Mouse (Mus musculus) MEL (cell line): ENCODE data around the gene Scaf4. TPM values are rescaled to one million over a fixed set of nuclear protein-coding genes. Genes with fewer than 3 reads are reported as not detected.
"Not testable (repeated sequence)": the region's sequence is repeated elsewhere in the genome, so short reads cannot be mapped to it uniquely, and the experiment has no call there.

Experiments
- DNase-seq: peaks from one replicate; pipeline ENCODE4 v3.0.0; 2011; ENCODE audit warnings: low read depth, low spot score
- H3K27ac ChIP-seq: 2 replicates; pipeline ENCODE4 v1.5.1; 2012; ENCODE audit warnings: low read depth, mild to moderate bottlenecking, control low read depth, low read length, moderate library complexity; ENCODE audit not compliant: control insufficient read depth
- H3K27me3 ChIP-seq, 2 experiments: fragments of 150-350 bp in 1 of 2; sonication (generic) in 1 of 2; 2 replicates each; pipeline ENCODE4 v1.6.1; 2012; ENCODE audit warnings: low read length in 2 of 2, mild to moderate bottlenecking in 2 of 2, improper control_type of control experiment in 1 of 2, moderate library complexity in 1 of 2; ENCODE audit not compliant: insufficient read depth in 2 of 2, control insufficient read depth in 1 of 2
- H3K36me3 ChIP-seq, 2 experiments: 2 replicates each; pipeline ENCODE4 v1.6.1; 2012 to 2014; ENCODE audit warnings: low read length in 2 of 2, improper control_type of control experiment in 1 of 2, inconsistent platforms in 1 of 2, mild to moderate bottlenecking in 1 of 2; ENCODE audit not compliant: insufficient read depth in 2 of 2, control insufficient read depth in 1 of 2
- H3K4me1 ChIP-seq, 2 experiments: fragments of 150-350 bp in 1 of 2; sonication (generic) in 1 of 2; 2 replicates each; pipeline ENCODE4 v1.6.1; 2012; ENCODE audit warnings: low read length in 2 of 2, improper control_type of control experiment in 1 of 2, mild to moderate bottlenecking in 1 of 2; ENCODE audit not compliant: insufficient read depth in 2 of 2, control insufficient read depth in 1 of 2
- H3K4me3 ChIP-seq, 2 experiments: fragments of 150-350 bp in 1 of 2; sonication (generic) in 1 of 2; 2 replicates each; pipeline ENCODE4 v1.5.1; 2012; ENCODE audit warnings: low read depth in 2 of 2, low read length in 2 of 2, mild to moderate bottlenecking in 2 of 2, moderate library complexity in 2 of 2, control low read depth in 1 of 2, improper control_type of control experiment in 1 of 2; ENCODE audit not compliant: control insufficient read depth in 1 of 2, insufficient read depth in 1 of 2
- H3K79me2 ChIP-seq: 2 replicates; pipeline ENCODE4 v1.6.1; 2012; ENCODE audit warnings: mild to moderate bottlenecking, low read length, moderate library complexity; ENCODE audit not compliant: control insufficient read depth, poor library complexity, insufficient read depth
- H3K9ac ChIP-seq: 2 replicates; pipeline ENCODE4 v1.6.1; 2012; ENCODE audit warnings: low read depth, mild to moderate bottlenecking, control low read depth, low read length, moderate library complexity; ENCODE audit not compliant: control insufficient read depth, poor library complexity, severe bottlenecking
- H3K9me3 ChIP-seq: fragments of 150-350 bp; sonication (generic); replicated peaks from 2 replicates; pipeline ENCODE4 v1.6.1; 2012; ENCODE audit warnings: mild to moderate bottlenecking, low read length, improper control_type of control experiment, moderate library complexity; ENCODE audit not compliant: insufficient read depth
- CHD2 ChIP-seq: IDR thresholded peaks from 2 replicates; pipeline ENCODE4 v1.6.1; 2011; ENCODE audit warnings: low read length, improper control_type of control experiment
- CTCF ChIP-seq, 3 experiments: IDR thresholded peaks in 2 of 3; conservative IDR thresholded peaks in 1 of 3; 2 replicates each; pipeline ENCODE4 v1.5.1; 2011 to 2012; ENCODE audit warnings: low read length in 3 of 3, low read depth in 2 of 3, mild to moderate bottlenecking in 2 of 3, improper control_type of control experiment in 1 of 3, inconsistent platforms in 1 of 3, mixed read lengths in 1 of 3, moderate library complexity in 1 of 3; ENCODE audit not compliant: control insufficient read depth in 1 of 3, insufficient read depth in 1 of 3, poor library complexity in 1 of 3, severe bottlenecking in 1 of 3
- ELF1 ChIP-seq: IDR thresholded peaks from 2 replicates; pipeline ENCODE4 v1.6.1; 2014; ENCODE audit warnings: low read depth, mild to moderate bottlenecking, inconsistent platforms, low read length, improper control_type of control experiment, moderate library complexity
- ETS1 ChIP-seq: IDR thresholded peaks from 2 replicates; pipeline ENCODE4 v1.6.1; 2012; ENCODE audit warnings: low read depth, mild to moderate bottlenecking, inconsistent platforms, low read length, improper control_type of control experiment, moderate library complexity
- HCFC1 ChIP-seq: IDR thresholded peaks from 2 replicates; pipeline ENCODE4 v1.6.1; 2012; ENCODE audit warnings: low read depth, mild to moderate bottlenecking, inconsistent platforms, low read length, improper control_type of control experiment, moderate library complexity
- KAT2A ChIP-seq: conservative IDR thresholded peaks from 2 replicates; pipeline ENCODE4 v1.6.1; 2012; ENCODE audit warnings: low read depth, low read length, improper control_type of control experiment, inconsistent platforms
- MAX ChIP-seq: IDR thresholded peaks from 2 replicates; pipeline ENCODE4 v1.6.1; 2011; ENCODE audit warnings: low read length, improper control_type of control experiment
- MAZ ChIP-seq: IDR thresholded peaks from 2 replicates; pipeline ENCODE4 v1.6.1; 2012; ENCODE audit warnings: low read depth, mild to moderate bottlenecking, inconsistent platforms, low read length, improper control_type of control experiment
- MEF2A ChIP-seq: IDR thresholded peaks from 2 replicates; pipeline ENCODE4 v1.6.1; 2014; ENCODE audit warnings: low read depth, mild to moderate bottlenecking, inconsistent platforms, low read length, improper control_type of control experiment; ENCODE audit not compliant: poor library complexity, insufficient replicate concordance, severe bottlenecking; ENCODE audit errors: extremely low read depth
- MYC ChIP-seq: IDR thresholded peaks from 2 replicates; pipeline ENCODE4 v1.6.1; 2011; ENCODE audit warnings: low read depth, mild to moderate bottlenecking, low read length, improper control_type of control experiment, moderate library complexity
- NELFE ChIP-seq: IDR thresholded peaks from 2 replicates; pipeline ENCODE4 v1.6.1; 2011; ENCODE audit warnings: low read depth, low read length, improper control_type of control experiment
- POLR2A ChIP-seq, 2 experiments: IDR thresholded peaks; 2 replicates each; pipeline ENCODE4 v1.6.1; 2011 to 2012; ENCODE audit warnings: low read length in 2 of 2, mild to moderate bottlenecking in 2 of 2, control low read depth in 1 of 2, improper control_type of control experiment in 1 of 2, low read depth in 1 of 2, moderate library complexity in 1 of 2; ENCODE audit not compliant: control insufficient read depth in 1 of 2, insufficient read depth in 1 of 2, poor library complexity in 1 of 2
- POLR2AphosphoS2 ChIP-seq: IDR thresholded peaks from 2 replicates; pipeline ENCODE4 v1.6.1; 2011; ENCODE audit warnings: low read length, improper control_type of control experiment
- RCOR1 ChIP-seq: IDR thresholded peaks from 2 replicates; pipeline ENCODE4 v1.6.1; 2012; ENCODE audit warnings: low read depth, mild to moderate bottlenecking, inconsistent platforms, low read length, improper control_type of control experiment
- SIN3A ChIP-seq: IDR thresholded peaks from 2 replicates; pipeline ENCODE4 v1.6.1; 2012; ENCODE audit warnings: low read length, improper control_type of control experiment, inconsistent platforms
- TBP ChIP-seq: IDR thresholded peaks from 2 replicates; pipeline ENCODE4 v1.8.0; 2011; ENCODE audit warnings: low read depth, low read length, improper control_type of control experiment
- UBTF ChIP-seq: IDR thresholded peaks from 2 replicates; pipeline ENCODE4 v1.6.1; 2012; ENCODE audit warnings: low read depth, mild to moderate bottlenecking, inconsistent platforms, low read length, improper control_type of control experiment, moderate library complexity, borderline replicate concordance; ENCODE audit not compliant: insufficient read depth
- ZKSCAN1 ChIP-seq: IDR thresholded peaks from 2 replicates; pipeline ENCODE4 v1.6.1; 2012; ENCODE audit warnings: low read depth, mild to moderate bottlenecking, inconsistent platforms, low read length, improper control_type of control experiment, moderate library complexity
- ZMIZ1 ChIP-seq: IDR thresholded peaks from 2 replicates; pipeline ENCODE4 v1.6.1; 2012; ENCODE audit warnings: low read depth, mild to moderate bottlenecking, inconsistent platforms, low read length, improper control_type of control experiment, moderate library complexity
- ZNF384 ChIP-seq: IDR thresholded peaks from 2 replicates; pipeline ENCODE4 v1.6.1; 2012; ENCODE audit warnings: low read depth, mild to moderate bottlenecking, inconsistent platforms, low read length, improper control_type of control experiment
- polyA plus RNA-seq, 2 experiments: library from polyadenylated mRNA; stranded (reverse) in 1 of 2; unstranded in 1 of 2; fragments of >175 nt in 1 of 2; fragments of >200 nt in 1 of 2; gene quantifications; 2 replicates each; pipeline versions ENCODE4 v1.2.1 to v1.2.4; 2012; ENCODE audit warnings: low replicate concordance in 2 of 2, low read depth in 1 of 2; ENCODE audit not compliant: insufficient read length in 2 of 2, insufficient read depth in 1 of 2, missing spikeins in 1 of 2
- total RNA-seq: library from RNA; depleted of rRNA; stranded (reverse); fragments of 300-350 nt; gene quantifications from 2 replicates; pipeline ENCODE4 v1.2.3, GENCODE M21; 2012

The Scaf4 gene
- total and polyA plus RNA-seq, 3 experiments, result 12.3 to 56.2 TPM; not detected in 1

- TF ChIP-seq MAX (peak; percentile 73), MAZ (peak; percentile 23; the same call in 1 of the 2 replicates), POLR2AphosphoS2 (peak; percentile 98), NELFE (peak; percentile 99), ETS1 (peak; percentile 35; the same call in 1 of the 2 replicates), ZNF384 (peak; percentile 91), CHD2 (no peak), TBP (peak; percentile 97), ELF1 (no peak), ZMIZ1 (peak; percentile 98)
Measured at GRCm38 (mm10) chr16:90220026-90220891, 64.0 kb downstream of the Scaf4 start, which contains the start of gene Sod1 (continued).

- H3K79me2 ChIP-seq, result peaks cover 35% of the 10 kb centered on the region
- not testable (repeated sequence) for H3K27ac ChIP-seq, H3K4me3 ChIP-seq, H3K9ac ChIP-seq, DNase-seq, H3K27me3 ChIP-seq, H3K9me3 ChIP-seq
- H3K36me3 ChIP-seq, result peaks cover 8 to 38% of the 10 kb centered on the region in 2 experiments
- H3K4me1 ChIP-seq, result peaks cover 2 to 23% of the 10 kb centered on the region in 2 experiments; a peak in 3 of 4 replicates
Measured at GRCm38 (mm10) chr16:90219445-90219844, 64.9 kb downstream of the Scaf4 start.

GRCm38 (mm10) chr16:90217926-90218325 lies 66.4 kb downstream of the Scaf4 start:
- H3K4me1 ChIP-seq, result peaks cover 6 to 13% of the 10 kb centered on the region in 2 experiments
- no peaks in the 10 kb centered on the region for H3K27me3 ChIP-seq
- no peak overlapping the region for H3K4me3 ChIP-seq
- no peak for DNase-seq
- H3K36me3 ChIP-seq, result peaks cover 3 to 32% of the 10 kb centered on the region in 2 experiments
- no peak overlapping the region for H3K9ac ChIP-seq
- H3K9me3 ChIP-seq, result no peaks in the 10 kb centered on the region
- peaks cover 22% of the 10 kb centered on the region for H3K79me2 ChIP-seq
- H3K27ac ChIP-seq, result no peak overlapping the region
- TF ChIP-seq ZMIZ1 (no peak), RCOR1 (no peak), KAT2A (no peak), SIN3A (no peak), CTCF (IDR thresholded peaks at IDR 0.05 in 2 of 3, conservative IDR thresholded peaks at IDR 0.05 in 1 of 3; ENCODE audit: control insufficient read depth in 1 of 3, insufficient read depth in 1 of 3, low read depth in 2 of 3, low read length in 3 of 3, poor library complexity in 1 of 3, severe bottlenecking in 1 of 3) (no peak), MYC (no peak), UBTF (no peak), ZKSCAN1 (no peak), HCFC1 (no peak), POLR2A (IDR thresholded peaks at IDR 0.05; ENCODE audit: control insufficient read depth in 1 of 2, insufficient read depth in 1 of 2, low read depth in 1 of 2, low read length in 2 of 2, poor library complexity in 1 of 2) (no peak), TBP (no peak), MEF2A (no peak)
